Mouse (Mus musculus): ENCODE data around the gene Jdp2. TPM values are rescaled to one million over a fixed set of nuclear protein-coding genes. Genes with fewer than 3 reads are reported as not detected.
"Not testable (repeated sequence)": the region's sequence is repeated elsewhere in the genome, so short reads cannot be mapped to it uniquely, and the experiment has no call there.

The Jdp2 gene
- polyA plus RNA-seq, 1 experiment: 8.2 TPM

DNA sequence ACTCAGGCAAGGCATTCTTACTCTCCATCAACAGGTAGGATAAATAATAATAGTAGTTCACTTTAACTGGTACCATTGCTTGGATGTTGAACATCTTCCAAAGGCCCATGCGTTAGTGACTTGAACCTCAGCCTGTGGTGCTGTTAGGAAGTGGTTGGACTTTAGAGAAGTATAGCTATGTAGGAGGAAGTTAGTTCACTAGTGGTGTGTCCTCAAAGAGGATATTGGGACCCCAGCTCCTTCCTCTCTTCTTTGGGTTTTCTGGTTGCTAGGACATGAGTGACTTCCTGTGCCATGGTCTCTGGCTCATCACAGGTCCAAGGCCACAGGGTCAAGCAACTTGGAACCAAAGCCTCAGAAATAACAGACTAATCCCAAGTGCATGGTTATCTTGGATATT is 49.1 kb downstream of the Jdp2 start:
- Histone ChIP-seq H3K4me1 (ENCODE audit: control insufficient read depth, insufficient read depth, insufficient read length) (no peaks in the 10 kb centered on the region), H3K4me3 (ENCODE audit: extremely low read depth, insufficient read depth, insufficient read length) (no peak overlapping the region), H3K27ac (ENCODE audit: insufficient read depth, low read length) (no peak overlapping the region), H3K36me3 (ENCODE audit: control insufficient read depth, insufficient read depth, low read length) (no peaks in the 10 kb centered on the region), H3K27me3 (ENCODE audit: control insufficient read depth, insufficient read depth, low read length) (no peaks in the 10 kb centered on the region)
- DNase-seq (ENCODE audit: low read depth in 1 of 2, low spot score in 2 of 2): no peak
- TF ChIP-seq POLR2A (IDR thresholded peaks at IDR 0.05; ENCODE audit: low read depth, low read length): no peak
- no peak for TF ChIP-seq CTCF (IDR thresholded peaks at IDR 0.05; ENCODE audit: extremely low read depth, insufficient read depth, insufficient read length, insufficient replicate concordance)
- 6% methylated on average over 1 of the region's 1 CpGs for WGBS

GRCm38 (mm10) chr12:85659319-85659718 is 60.5 kb downstream of the Jdp2 start:
- no peak for TF ChIP-seq CTCF (IDR thresholded peaks at IDR 0.05; ENCODE audit: extremely low read depth, insufficient read depth, insufficient read length, insufficient replicate concordance)
- TF ChIP-seq POLR2A (IDR thresholded peaks at IDR 0.05; ENCODE audit: low read depth, low read length): no peak

GRCm38 (mm10) chr12:85660855-85661254 is 62.0 kb downstream of the Jdp2 start:
- H3K27ac ChIP-seq (ENCODE audit: insufficient read depth, low read length): peak overlapping the region; percentile 7; the same call in 1 of the 2 replicates
- no peaks in the 10 kb centered on the region for H3K36me3 ChIP-seq (ENCODE audit: control insufficient read depth, insufficient read depth, low read length)
- peaks cover 7% of the 10 kb centered on the region; the same call in 1 of the 2 replicates for H3K4me1 ChIP-seq (ENCODE audit: control insufficient read depth, insufficient read depth, insufficient read length)
- DNase-seq (ENCODE audit: low read depth in 1 of 2, low spot score in 2 of 2): peak in 1 of 2 experiments; percentile 30
- TF ChIP-seq CTCF (IDR thresholded peaks at IDR 0.05; ENCODE audit: extremely low read depth, insufficient read depth, insufficient read length, insufficient replicate concordance) (no peak), POLR2A (IDR thresholded peaks at IDR 0.05; ENCODE audit: low read depth, low read length) (no peak)
- no peak overlapping the region for H3K4me3 ChIP-seq (ENCODE audit: extremely low read depth, insufficient read depth, insufficient read length)
- WGBS: 11% methylated on average over 12 of the region's 12 CpGs
- H3K27me3 ChIP-seq (ENCODE audit: control insufficient read depth, insufficient read depth, low read length): no peaks in the 10 kb centered on the region

More at GRCm38 (mm10) chr12:85659319-85659718, 60.5 kb downstream of the Jdp2 start:
- H3K36me3 ChIP-seq (ENCODE audit: control insufficient read depth, insufficient read depth, low read length): no peaks in the 10 kb centered on the region
- H3K27me3 ChIP-seq (ENCODE audit: control insufficient read depth, insufficient read depth, low read length): no peaks in the 10 kb centered on the region
- H3K4me1 ChIP-seq (ENCODE audit: control insufficient read depth, insufficient read depth, insufficient read length): peaks cover 7% of the 10 kb centered on the region; the same call in 1 of the 2 replicates
- H3K27ac ChIP-seq (ENCODE audit: insufficient read depth, low read length): no peak overlapping the region
- WGBS: 61% methylated on average over 2 of the region's 2 CpGs
- DNase-seq (ENCODE audit: low read depth in 1 of 2, low spot score in 2 of 2): no peak
- no peak overlapping the region for H3K4me3 ChIP-seq (ENCODE audit: extremely low read depth, insufficient read depth, insufficient read length)

DNA sequence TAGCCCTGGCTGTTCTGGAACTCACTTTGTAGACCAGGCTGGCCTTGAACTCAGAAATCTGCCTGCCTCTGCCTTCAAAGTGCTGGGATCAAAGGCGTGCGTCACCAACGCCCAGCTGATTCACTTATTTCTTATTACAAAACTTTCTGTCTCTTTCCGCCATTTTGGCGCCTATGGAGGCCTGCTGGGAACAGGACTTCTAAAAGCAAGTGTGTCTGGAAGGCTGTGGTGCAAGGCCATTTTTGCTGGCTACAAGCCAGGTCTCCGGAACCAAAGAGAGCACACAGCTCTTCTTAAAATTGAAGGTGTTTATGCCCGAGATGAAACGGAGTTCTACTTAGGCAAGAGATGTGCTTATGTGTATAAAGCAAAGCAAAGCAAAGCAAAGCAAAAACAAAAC is 63.4 kb downstream of the Jdp2 start:
- not testable (repeated sequence) for H3K4me1 ChIP-seq (ENCODE audit: control insufficient read depth, insufficient read depth, insufficient read length); H3K27me3 ChIP-seq (ENCODE audit: control insufficient read depth, insufficient read depth, low read length); H3K4me3 ChIP-seq (ENCODE audit: extremely low read depth, insufficient read depth, insufficient read length); DNase-seq (ENCODE audit: low read depth in 1 of 2, low spot score in 2 of 2); H3K27ac ChIP-seq (ENCODE audit: insufficient read depth, low read length); H3K36me3 ChIP-seq (ENCODE audit: control insufficient read depth, insufficient read depth, low read length)
- 85% methylated on average over 8 of the region's 8 CpGs for WGBS

DNA sequence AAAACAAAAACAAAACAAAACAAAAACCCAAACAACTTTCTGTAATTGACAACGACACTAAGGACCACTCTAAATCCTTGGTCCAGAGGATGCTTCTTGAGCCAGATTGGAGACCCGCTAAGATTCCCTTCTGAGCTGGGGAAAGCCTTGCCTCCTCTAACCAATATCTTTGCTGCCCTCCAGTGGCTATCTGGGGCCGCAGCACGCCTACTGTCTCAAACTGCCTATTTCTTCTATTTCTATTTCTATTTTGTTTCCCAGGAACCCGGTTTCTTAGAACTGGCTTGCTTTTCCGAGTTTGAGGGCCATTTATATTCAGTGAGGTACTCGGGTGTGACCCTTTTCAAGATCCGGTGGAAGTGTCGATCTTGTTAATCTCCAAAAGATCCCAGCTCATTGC is 64.1 kb downstream of the Jdp2 start:
- WGBS: 2% methylated on average over 9 of the region's 9 CpGs
- peak; percentile 31 to 66 for DNase-seq (ENCODE audit: low read depth in 1 of 2, low spot score in 2 of 2)
- Histone ChIP-seq H3K27ac (ENCODE audit: insufficient read depth, low read length) (no peak overlapping the region), H3K27me3 (ENCODE audit: control insufficient read depth, insufficient read depth, low read length) (no peaks in the 10 kb centered on the region), H3K36me3 (ENCODE audit: control insufficient read depth, insufficient read depth, low read length) (no peaks in the 10 kb centered on the region), H3K4me3 (ENCODE audit: extremely low read depth, insufficient read depth, insufficient read length) (no peak overlapping the region), H3K4me1 (ENCODE audit: control insufficient read depth, insufficient read depth, insufficient read length) (peaks cover 7% of the 10 kb centered on the region; the same call in 1 of the 2 replicates)
- TF ChIP-seq CTCF (IDR thresholded peaks at IDR 0.05; ENCODE audit: extremely low read depth, insufficient read depth, insufficient read length, insufficient replicate concordance): peak; percentile 78; the same call in 1 of the 2 replicates
- TF ChIP-seq POLR2A (IDR thresholded peaks at IDR 0.05; ENCODE audit: low read depth, low read length): no peak

- Histone ChIP-seq H3K27ac (ENCODE audit: insufficient read depth, low read length) (no peak overlapping the region), H3K4me3 (ENCODE audit: extremely low read depth, insufficient read depth, insufficient read length) (no peak overlapping the region), H3K4me1 (ENCODE audit: control insufficient read depth, insufficient read depth, insufficient read length) (peaks cover 1% of the 10 kb centered on the region; the same call in 1 of the 2 replicates), H3K27me3 (ENCODE audit: control insufficient read depth, insufficient read depth, low read length) (no peaks in the 10 kb centered on the region), H3K36me3 (ENCODE audit: control insufficient read depth, insufficient read depth, low read length) (no peaks in the 10 kb centered on the region)
- DNase-seq (ENCODE audit: low read depth in 1 of 2, low spot score in 2 of 2): no peak
- no peak for TF ChIP-seq CTCF (IDR thresholded peaks at IDR 0.05; ENCODE audit: extremely low read depth, insufficient read depth, insufficient read length, insufficient replicate concordance)
- no peak for TF ChIP-seq POLR2A (IDR thresholded peaks at IDR 0.05; ENCODE audit: low read depth, low read length)
- 69% methylated on average over 8 of the region's 8 CpGs for WGBS
Observed at GRCm38 (mm10) chr12:85666112-85666511, 67.3 kb downstream of the Jdp2 start.

DNA sequence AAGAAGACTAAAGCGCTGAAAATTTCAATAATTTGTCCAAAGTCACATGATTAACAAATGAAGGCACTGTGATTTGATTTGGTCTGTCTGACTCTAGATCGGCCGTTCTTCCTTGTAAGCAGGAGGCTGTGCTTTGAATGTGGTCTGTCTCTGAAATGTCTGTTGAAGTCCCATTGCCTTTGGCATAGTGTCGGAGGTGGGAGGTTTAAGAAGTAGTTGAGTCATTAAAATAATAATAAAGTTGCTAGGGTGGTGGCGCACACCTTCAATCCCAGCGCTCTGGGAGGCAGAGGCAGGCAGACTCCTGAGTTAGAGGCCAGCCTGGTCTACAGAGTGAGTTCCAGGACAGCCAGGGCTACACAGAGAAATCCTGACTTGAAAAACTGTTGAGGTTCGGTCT is 68.2 kb downstream of the Jdp2 start:
- Histone ChIP-seq H3K27ac (ENCODE audit: insufficient read depth, low read length) (no peak overlapping the region), H3K27me3 (ENCODE audit: control insufficient read depth, insufficient read depth, low read length) (no peaks in the 10 kb centered on the region), H3K36me3 (ENCODE audit: control insufficient read depth, insufficient read depth, low read length) (no peaks in the 10 kb centered on the region), H3K4me1 (ENCODE audit: control insufficient read depth, insufficient read depth, insufficient read length) (no peaks in the 10 kb centered on the region), H3K4me3 (ENCODE audit: extremely low read depth, insufficient read depth, insufficient read length) (no peak overlapping the region)
- TF ChIP-seq CTCF (IDR thresholded peaks at IDR 0.05; ENCODE audit: extremely low read depth, insufficient read depth, insufficient read length, insufficient replicate concordance): no peak
- TF ChIP-seq POLR2A (IDR thresholded peaks at IDR 0.05; ENCODE audit: low read depth, low read length): no peak
- no peak for DNase-seq (ENCODE audit: low read depth in 1 of 2, low spot score in 2 of 2)
- 92% methylated on average over 7 of the region's 7 CpGs for WGBS

Measured in spleen, adult 2 months (tissue).